Mouse (Mus musculus) retina, postnatal 1 day (tissue): ENCODE data around the gene Gpx4.

Source experiments
- DNase-seq: peaks from one replicate; pipeline ENCODE4 v3.0.0-alpha.2; 2012

Gpx4 gene

DNA sequence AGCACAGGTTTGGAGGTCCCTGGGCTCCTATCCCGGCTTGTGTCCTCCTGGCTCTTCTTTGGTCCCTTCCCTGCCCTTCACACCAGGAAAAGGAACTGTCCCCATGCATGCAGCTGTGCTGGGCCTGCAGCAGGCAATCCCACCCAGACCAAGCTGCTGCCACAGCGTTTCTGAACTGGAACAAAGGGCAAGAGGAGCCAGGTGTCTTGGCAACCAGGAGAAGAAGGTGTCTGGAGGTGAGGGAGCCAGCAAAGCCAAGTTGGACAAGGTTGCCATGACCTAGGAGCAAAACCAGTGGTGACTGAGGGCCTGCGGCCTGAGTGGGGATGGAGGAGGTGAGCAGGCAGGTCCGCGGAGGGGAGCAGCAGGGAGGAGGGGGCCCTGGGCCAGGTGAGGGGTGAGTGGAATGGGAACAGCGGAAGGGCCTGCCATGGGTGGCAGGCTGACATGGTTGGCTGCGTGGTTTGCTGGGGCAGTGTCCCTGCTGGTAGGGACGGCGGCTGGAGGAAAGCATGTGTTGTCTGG lies at the start of gene Gpx4:
Gpx4 (plus strand) TSS at position 126 of the 525 bp plus-strand sequence.
- DNase-seq, result no peak

DNA sequence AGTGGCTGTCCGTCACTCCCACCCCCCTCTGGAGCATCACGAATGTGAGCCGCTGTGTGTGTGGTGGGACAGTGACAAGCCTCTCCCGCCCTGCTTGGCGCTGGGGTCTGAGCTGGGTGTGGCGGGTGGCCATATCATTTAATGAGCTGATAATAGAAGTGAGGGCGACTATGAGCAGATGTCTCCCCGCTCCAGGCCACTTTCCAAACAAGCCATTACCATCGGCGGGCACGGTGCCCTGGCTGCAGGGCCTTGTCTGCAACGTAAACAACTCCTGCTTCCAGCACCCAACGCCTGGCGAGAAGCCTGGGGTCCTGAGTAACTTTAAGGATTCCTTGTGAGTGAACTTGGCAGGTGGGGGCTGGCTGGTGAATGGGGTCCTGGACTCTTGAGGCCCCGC lies 49.1 kb upstream of the Gpx4 start:
- peak; percentile 55 for DNase-seq

DNA sequence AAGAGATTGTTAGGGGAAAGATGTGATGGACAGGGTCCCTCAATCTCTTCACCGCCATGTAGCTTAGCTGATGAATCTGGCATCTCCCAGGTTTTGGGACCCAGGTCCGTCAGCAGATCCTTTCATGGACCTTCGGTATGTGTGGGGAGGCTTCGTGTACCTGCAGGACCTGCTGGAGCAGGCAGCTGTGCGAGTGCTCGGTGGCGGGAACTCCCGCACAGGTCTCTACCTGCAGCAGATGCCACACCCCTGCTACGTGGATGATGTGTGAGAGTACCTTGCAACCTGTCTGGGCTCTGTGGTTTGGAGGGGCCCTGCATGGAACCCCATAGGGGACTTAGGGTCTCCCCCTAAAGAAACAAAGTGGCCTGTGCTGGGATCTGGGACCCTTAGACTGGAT lies 45.0 kb upstream of the Gpx4 start:
- DNase-seq, result no peak

DNA sequence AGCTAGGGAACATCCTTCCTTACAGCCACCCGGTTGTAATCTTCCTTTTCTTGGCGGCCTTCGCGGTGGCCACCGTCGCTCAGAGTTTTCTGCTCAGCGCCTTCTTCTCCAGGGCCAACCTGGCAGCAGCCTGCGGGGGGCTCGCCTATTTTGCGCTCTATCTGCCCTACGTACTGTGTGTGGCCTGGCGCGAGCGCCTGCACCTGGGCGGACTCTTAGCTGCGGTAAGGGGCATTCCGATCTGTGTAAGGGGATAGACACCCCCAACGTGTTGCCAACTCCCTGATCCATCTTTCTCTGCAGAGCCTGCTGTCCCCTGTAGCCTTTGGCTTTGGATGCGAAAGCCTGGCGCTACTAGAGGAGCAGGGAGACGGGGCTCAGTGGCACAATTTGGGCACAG lies 44.1 kb upstream of the Gpx4 start:
- DNase-seq, result no peak

DNA sequence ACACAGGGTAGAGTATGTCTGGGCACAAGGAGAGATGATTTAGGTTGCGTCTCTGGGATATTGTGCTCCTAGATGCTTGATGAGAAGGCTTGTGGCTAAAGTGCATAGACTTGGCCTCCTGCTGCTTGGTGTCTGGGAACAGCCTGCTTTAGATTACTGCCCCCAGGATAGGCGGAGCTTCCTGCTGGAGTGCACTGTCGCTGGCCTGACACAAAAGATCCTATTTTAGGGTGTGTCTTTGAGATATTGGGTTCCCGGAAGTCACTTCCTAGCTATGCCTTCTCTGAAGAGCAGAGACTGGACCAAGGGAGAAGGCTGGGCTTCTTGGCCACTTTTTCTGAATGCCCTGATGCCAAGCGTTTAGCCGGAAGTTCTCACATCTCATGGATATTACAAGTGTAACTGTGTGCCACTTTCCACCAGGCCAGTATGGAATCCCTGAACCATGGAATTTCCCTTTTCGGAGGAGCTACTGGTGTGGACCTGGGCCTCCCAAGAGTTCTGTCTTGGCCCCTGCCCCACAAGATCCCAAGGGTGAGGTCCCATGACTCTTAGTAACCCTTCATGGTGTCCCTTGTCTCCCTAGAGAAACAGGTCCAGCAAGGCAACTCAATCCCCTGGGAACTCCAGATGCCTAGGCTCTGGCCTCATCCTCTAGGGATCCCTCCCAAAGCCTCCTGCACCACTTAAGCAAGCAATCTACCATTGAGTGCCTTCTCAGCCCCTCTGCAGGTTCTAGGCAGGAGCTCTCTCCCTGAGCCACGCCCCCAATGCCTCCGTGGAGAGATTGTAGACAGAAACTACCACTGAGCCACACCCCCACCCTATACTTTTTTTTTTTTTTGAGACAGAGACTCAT lies 43.4 kb upstream of the Gpx4 start:
- DNase-seq, result no peak

DNA sequence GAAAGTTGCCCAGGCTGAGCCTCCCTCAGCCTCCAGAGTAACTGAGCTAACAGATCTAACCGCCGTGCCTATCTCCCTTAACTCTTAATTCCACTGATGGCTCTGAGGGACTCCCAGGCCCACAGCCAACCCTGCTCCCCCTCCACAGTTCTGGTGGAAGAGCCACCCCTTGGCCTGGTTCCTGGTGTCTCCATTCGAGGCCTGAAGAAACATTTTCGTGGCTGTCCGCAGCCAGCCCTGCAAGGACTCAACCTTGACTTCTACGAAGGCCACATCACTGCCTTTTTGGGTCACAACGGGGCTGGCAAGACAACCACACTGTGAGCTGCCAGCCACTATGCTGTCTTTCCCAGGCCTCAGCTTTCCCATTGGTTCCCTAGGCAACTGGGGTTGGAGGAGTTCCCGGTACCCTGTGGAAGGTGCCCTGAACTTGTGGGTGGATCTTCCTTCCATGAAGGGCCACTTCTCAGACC lies 42.7 kb upstream of the Gpx4 start:
- DNase-seq, result no peak

DNA sequence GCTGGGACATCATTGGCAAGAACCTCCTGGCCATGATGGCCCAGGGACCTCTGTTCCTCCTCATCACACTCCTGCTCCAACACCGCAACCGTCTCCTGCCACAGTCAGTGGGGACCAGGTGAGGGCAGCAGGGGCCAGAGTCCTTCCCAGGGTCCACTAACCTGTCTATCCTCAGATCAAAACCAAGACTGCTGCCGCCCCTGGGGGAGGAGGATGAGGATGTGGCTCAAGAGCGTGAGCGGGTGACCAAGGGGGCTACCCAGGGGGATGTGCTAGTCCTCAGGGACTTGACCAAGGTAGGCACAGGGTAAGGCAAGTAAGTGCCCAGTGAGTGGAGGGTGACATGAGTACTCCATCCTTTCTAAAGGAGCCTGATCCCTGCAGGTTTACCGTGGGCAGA lies 35.2 kb upstream of the Gpx4 start:
- no peak for DNase-seq

DNA sequence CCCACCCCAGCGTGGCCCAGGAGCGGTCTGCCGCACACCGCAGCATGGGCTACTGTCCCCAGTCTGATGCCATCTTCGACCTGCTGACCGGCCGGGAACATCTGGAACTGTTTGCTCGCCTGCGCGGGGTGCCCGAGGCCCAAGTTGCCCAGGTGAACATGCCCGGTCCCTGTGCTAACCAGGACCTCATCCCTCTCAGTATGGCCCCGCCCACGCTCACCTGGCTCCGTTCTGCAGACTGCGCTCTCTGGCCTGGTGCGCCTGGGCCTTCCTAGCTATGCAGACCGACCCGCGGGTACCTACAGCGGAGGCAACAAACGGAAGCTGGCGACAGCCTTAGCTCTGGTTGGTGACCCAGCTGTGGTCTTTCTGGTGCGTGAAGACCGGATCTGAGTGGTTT lies 33.4 kb upstream of the Gpx4 start:
- DNase-seq, result no peak

DNA sequence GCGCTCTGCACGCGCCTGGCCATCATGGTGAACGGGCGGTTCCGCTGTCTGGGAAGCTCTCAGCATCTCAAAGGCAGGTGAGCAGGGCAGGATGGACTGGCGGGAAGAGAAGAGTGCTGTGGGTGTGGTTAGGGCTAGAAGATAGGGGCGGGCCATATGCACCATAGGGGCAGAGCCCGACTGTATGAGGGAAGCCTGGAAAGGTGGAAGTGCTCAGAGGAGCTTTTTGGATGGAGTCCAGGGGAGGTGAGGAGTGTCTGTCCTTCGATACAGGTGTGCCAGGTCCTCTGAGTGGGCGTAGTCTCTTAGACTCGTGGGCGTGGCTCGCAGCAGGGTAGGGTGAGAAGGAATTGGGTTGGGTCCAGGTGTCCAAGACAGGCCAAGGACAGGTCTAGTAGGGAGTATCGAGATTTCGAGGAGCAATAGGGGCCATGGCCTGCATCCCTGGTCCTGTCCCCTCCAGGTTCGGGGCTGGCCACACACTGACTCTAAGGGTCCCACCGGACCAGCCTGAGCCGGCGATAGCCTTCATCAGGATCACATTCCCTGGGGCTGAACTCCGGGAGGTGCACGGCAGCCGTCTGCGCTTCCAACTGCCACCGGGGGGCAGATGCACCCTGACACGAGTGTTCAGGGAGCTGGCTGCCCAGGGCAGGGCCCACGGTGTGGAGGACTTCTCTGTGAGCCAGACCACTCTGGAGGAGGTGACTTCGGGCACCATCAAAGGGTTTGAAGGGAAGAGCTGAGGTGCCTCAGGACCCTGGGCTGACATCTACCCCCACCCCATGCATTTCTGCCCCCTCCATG lies 32.3 kb upstream of the Gpx4 start:
- DNase-seq, result no peak

DNA sequence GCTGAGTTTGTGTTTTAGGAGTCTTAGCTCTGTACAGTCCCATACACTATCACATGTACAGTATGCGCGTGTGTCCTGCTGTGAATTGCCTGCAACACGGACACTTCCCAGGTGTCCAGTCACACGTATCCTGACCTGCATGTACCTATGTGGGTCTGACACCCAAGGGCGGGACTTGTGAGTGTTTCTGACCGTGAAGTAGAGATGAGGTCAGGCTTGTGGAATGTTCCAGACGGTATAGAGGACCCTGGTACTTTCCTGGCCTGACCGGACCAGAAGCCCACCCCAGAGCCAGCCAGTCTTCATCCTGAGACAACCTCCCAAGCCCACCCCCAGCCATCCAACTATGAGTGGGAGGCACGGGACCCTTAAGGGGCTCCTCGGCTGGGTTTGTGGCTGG lies 31.4 kb upstream of the Gpx4 start:
- DNase-seq, result no peak

DNA sequence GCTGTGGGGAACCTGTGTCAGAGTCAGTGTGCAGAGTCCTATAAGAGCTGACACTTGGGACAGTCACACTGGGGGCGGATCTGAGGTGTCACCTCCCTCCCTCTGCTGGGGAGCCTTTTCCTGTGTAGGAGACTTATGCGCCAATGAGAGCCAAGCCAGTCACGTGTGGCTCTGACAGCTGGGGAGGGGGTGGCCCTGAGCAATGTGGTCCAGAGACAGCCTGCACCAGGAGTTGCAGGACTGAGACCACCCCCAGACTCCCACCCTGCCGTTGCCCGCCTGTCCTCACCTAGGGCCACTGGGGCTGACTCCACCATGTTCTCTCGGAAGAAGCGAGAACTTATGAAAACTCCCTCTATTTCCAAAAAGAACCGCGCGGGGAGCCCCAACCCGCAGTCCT lies 30.5 kb upstream of the Gpx4 start, which contains the start of gene Arhgap45:
Arhgap45 (plus strand) TSS at position 143 of the 400 bp plus-strand sequence.
- no peak for DNase-seq

DNA sequence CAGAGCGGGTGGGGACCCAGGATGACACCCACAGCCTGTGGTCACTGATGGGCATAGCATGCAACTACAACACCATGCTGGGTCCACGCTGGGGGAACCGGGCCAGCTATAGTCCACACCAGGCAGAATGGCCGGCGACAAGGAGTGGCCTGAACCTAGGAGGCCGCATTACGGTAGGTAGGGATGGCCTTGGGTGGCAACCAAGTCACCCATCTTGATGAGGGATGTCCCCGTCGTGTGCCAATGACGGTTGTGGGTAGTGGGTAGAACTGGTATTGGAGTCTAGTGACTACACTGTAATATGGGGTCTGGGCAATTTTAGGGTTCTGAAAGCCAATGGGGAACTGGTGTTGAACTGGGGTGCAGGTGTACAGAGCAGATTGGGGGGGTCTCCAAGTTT lies 30.0 kb upstream of the Gpx4 start:
- no peak for DNase-seq

DNA sequence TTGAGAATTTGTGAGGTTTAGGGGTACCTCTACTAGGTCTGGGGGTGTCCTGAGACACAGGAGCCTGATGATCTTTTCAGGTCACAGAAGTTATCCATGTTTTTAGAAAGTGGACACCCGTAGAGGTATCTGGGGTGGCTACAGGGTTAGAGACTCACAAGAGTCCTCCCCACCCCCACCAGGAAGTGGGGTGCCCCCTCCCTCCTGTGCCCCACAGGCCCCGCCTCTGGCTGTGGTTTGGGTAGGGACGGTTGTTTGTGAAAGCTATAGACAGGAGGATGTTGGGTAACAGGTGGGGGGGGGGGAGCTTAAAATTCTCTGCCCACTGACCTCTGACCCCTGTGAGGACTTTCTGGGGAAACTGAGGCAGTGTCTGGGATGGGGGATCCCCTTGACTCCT lies 29.6 kb upstream of the Gpx4 start:
- no peak for DNase-seq

DNA sequence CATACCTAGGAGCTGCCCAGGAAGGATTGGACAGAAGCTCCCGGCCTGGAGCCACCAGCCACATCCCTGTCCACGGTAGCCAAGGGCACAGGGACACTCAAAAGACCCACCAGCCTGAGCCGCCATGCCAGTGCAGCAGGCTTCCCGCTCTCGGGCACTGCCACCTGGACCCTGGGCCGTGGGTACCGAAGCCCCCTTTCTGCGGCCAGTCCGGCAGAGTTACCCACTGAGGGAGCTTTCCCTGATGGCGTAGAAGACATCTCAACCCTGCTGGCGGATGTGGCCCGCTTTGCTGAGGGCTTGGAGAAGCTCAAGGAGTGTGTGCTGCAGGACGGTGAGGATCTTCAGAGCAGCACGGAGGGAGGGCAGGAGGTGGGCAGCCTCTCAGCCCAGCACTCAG lies 29.2 kb upstream of the Gpx4 start:
- DNase-seq, result no peak

DNA sequence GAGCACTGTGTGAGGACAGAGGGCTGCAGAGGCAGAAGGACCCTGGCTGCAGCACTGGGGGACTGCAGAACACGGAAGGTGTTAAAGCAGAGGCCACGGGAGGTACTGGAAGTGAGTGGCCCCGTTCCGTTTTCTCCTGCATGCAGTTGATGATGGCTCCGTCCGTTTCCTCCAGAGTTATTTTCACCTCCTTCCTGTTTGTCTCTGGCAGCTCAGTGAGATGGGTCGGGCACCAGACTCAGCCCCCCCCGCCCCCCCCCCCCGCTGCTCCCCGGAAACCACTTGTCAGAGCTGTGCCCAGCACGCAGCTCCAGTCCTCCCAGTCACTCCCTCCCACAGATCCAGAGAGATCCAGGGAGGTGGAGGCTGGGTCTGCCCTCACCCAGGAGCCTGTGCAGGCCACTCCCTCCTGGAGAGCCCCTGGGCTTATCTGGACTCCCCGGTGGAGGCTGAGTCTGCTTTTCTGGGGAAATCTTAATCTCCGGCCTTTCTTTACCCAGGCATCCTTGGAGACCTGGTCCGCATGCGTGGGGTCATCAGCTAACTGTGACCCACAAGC lies 28.1 kb upstream of the Gpx4 start:
- no peak for DNase-seq

DNA sequence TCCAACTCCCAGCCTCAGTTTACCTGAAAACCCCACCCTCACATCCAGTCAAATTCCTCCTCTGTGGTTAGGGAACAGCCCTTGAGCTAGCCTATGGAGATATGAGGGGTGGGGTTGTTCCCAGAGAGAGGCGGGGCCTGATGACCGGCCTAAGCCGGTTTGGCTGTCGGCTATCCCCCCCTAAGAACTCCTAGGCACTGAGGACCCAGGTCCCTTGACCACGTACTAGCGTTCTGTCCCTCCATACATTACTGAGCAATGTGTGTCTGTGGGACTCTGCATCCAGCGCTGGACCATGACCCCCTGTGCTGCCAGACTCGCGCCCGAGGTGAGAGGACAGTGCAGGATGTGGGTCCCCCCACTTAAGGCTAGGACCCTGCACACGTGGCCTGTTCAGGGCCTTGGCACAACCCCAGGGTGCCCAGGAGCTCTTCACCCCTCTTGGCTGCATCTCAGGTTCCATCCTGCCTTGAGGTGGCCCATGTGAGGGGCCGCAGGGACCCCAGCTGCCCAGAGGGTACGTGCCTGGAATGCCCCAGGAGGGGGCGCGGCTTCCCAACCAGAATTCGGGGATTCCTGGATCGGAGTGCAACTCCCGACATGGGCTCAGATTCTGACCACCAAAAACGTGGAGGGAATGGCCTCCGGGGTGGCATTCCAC lies 27.4 kb upstream of the Gpx4 start:
- DNase-seq, result peak; percentile 35

DNA sequence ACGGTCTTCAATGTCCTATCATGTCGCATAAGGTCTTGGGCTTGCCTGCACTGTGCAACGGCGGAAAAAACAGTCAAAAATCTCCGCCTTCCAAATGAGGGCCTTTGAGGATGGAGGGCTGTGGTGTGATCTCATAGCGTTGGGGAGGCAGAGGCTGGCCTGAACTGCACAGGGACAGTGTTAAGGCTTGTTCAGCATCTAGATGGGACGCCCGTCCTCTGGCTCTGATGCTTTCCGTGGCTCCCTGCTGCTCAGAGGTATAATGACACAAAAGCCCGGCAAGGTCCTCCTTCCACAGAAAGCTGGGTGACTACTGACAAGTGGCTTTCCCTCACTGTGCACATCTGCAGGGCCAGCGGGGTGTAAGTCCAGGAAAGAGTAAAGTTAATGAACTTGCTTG lies 26.8 kb upstream of the Gpx4 start:
- no peak for DNase-seq

DNA sequence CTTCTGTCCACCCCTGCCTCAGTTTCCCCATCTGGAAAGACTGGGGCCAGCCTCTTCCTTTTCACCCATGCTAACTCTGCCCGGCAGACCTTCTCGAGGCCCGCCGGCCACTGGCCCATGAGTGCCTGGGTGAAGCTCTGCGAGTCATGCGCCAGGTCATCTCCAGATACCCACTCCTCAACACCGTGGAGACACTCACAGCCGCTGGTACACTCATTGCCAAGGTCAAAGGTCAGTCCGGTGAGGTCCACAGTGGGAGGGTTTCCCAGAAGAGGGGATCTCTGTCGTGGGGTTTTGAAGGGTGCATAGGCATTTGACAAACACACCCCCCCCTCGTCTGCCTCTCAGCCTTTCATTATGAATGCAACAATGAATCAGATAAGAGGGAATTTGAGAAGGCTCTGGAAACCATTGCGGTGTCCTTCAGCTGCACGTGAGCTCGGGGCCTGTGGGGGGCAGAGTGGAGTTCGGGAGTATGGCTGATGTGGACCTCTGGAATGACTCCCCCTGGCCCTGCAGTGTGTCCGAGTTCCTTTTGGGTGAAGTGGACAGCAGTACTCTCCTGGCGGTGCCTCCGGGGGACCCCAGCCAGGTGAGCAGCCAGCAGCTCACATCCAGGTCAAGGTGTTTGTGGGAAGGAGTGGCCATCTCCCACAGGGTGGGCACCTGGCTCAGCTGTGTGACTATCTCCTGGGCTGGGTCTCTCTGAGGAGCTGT lies 26.2 kb upstream of the Gpx4 start:
- DNase-seq, result no peak

DNA sequence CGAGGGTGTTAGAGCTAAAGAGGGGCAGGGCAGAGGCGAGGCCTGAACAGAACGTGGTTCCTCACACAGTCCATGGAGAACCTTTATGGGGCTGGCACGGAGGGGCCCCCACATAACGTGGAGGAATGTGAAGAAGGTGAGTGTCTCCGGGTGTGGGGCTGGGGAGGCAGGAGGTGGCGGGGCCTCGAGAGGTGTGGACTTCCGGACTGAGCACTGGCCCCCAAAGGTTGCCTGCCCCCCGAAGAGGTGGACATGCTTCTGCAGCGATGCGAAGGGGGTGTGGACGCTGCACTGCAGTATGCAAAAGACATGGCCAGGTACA lies 25.7 kb upstream of the Gpx4 start:
- no peak for DNase-seq

DNA sequence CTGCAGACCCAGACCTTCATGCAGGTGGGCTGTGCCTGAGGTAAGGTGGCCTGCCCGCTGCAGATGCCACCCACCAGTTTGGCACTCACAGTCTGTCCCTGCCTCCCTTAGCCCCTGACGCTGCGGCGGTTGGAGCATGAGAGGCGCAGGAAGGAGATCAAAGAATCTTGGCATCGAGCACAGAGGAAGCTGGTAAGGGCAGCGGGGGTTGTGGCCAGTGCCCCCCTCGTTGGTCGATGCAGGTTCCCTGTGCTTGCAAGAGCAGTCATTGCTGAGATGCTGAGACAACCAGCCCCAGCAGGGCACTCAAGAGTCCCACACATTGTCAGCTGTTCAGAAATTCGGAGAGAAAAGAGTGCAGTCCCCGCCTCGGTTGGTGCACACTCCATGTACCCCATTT lies 24.8 kb upstream of the Gpx4 start:
- DNase-seq, result no peak

DNA sequence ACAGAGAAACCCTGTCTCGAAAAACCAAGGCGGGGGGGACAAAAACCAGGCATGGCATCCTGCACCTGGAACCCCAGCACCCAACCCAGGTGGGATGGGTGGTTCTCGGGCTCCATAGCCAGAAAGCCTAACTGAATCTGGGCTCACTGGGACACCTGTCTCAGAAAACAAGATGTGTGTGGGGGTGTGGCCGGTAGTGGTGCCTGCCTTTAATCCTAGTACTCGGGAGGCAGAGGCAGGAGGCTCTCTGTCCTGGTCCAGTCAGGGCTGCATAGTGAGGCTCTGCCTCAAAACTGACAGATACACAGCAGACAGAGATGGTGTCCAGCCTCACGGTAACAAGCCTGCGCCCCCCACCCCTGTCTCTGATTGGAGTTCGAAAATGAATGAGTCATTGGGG lies 24.2 kb upstream of the Gpx4 start:
- no peak for DNase-seq

DNA sequence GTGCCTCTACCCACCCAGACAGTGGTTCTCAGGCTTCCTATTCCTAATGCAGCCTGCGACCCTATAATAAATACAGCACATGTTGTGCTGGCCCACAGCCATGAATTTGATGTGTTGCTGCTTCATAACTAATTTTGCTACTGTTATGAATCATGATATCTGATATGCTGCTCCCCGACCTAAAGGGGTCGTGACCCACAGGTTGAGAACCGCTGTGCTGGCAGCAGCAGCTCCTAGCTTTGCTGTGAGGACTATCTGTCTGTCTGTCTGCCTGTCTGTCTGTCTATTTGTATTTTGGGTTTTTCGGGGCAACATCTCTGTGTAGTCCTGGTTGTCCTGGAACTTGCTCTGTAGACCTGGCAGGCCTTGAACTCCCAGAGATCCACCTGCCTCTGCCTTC lies 23.2 kb upstream of the Gpx4 start:
- DNase-seq, result no peak
